Mouse (Mus musculus) lung, postnatal 0 days (tissue): ENCODE measurements around the gene Fryl.

Experiments used
- CTCF ChIP-seq: IDR thresholded peaks from 2 replicates; pipeline ENCODE4 v1.5.1; 2016; ENCODE audit warnings: antibody characterized with exemption, mild to moderate bottlenecking
- EP300 ChIP-seq: IDR thresholded peaks from 2 replicates; pipeline ENCODE4 v1.6.1; 2016; ENCODE audit warnings: antibody characterized with exemption, mild to moderate bottlenecking, control low read depth

DNA sequence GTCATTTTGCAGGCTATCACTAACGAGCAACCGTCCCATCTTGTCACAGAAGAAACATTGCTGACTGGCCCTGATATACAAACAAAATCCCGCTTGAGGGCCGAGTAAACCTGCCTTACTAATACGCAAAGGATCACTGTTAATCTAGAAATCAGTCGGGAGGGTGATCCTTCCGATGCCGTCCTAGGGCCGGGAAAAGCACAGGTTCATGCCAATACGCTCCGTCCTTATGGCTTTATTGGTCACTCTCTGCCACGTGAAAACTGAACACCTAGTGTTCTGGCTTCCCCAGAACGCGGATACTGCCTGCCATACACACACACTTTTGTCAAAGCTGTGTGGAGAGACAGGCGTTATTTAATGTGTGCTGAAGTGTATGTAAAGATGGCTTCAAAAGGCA lies 44.5 kb downstream of the Fryl start:
- no peak for TF ChIP-seq CTCF
- no peak for TF ChIP-seq EP300
